Mouse (Mus musculus) brain, embryonic 18.5 days (tissue): ENCODE data around the gene Mcm3ap.

Source experiments
- DNase-seq: peaks from one replicate; pipeline ENCODE4 v3.0.0-alpha.2; 2012; ENCODE audit warnings: low read depth, low spot score

Mcm3ap gene

DNA sequence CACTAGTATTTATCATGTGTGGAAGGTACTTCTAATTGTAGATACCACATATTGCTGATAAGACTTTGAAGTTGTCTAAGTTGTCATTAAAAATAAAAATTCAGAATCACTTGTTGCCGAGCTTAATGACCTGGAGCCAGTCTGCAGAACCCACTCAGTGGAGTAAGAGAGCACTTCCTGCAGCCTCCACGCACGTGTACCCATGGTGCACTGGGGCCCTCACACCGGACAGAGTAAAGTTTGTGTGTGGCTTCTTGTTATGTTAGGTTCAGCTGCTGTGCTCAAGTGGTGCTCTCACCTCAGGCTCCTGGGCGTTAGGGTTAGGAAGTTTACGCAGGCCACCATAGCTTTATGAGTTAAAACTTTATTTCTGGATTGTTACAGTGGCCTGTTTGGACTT, 26.8 kb downstream of the Mcm3ap start:
- no peak for DNase-seq

GRCm38 (mm10) chr10:76496366-76496765, 27.6 kb downstream of the Mcm3ap start:
- DNase-seq: no peak

- no peak for DNase-seq
Observed at GRCm38 (mm10) chr10:76497522-76497921, 28.8 kb downstream of the Mcm3ap start.

DNA sequence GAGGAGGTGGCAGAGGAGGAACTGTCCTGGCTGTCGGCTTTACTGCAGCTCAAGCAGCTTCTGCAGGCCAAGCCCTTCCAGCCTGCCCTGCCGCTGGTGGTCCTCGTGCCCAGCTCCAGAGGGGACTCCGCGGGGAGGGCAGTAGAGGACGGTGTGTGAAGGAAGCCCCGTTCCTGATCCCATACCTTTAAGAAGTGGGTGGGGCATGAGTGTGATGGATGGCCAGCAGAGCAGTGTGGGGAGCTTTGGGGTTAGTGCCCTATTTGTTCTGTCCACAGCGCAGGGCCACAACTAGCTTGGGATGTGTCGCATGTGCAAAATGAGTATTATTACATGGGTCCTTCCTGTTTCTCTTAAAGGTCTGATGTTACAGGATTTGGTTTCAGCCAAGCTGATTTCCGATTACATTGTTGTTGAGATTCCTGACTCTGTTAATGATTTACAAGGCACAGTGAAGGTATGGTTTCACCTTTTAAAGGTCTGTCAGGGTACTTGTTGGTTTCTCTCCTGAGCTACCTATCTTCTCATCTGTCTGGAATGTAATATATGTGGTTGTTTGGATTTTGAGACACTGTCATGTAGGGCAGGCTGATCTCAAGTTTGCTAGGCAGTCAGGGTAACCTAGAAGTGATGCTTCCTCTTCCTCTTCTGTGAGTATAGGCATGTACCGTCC, 35.7 kb downstream of the Mcm3ap start:
- no peak for DNase-seq

- no peak for DNase-seq
Observed at GRCm38 (mm10) chr10:76505865-76506264, 37.1 kb downstream of the Mcm3ap start.

GRCm38 (mm10) chr10:76512965-76513583, 44.3 kb downstream of the Mcm3ap start:
- no peak for DNase-seq

DNA sequence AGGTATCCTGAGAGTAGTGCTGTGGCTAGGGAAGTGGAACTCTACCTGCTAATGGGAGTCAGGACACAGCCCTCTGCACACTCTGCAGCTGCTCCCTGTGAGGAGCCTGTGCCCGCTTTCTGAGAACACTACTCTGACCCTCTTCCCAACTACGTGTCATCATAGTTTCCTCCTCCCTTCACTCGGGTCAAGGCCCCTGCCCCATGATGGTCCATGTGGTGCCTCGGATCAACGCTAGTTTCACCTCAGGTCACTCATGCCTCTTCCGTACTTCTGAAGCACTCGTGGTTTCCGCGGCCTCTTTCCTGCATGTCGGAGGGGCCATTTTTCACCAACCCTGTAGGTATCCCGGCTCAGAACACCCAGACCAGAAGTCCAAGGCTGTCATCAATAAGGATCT, 62.2 kb downstream of the Mcm3ap start:
- no peak for DNase-seq

DNA sequence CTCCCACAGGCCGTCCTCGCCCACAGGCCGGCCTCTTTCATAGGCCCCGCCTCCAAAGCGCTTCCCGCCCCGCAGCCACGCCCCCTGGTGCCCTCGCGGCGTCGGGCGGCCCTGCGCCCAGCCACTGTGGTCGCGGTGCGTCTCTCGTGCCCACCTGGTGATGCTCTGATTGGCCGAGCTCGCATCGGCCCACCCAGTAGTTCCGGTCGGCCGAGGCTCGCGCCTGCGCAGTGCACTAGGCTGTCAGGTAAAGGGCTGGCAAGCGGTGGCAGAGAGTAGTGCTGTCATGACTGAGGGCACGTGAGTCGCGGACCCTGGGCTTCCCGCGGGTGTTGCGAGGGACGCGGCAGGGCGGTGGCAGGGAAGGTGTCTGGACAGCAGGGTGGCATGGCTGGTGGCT, 62.6 kb downstream of the Mcm3ap start, which contains the start of gene Lss:
Gene Lss (plus strand): TSS at position 214 of the 400 bp plus-strand sequence.
- DNase-seq: peak; percentile 92

DNA sequence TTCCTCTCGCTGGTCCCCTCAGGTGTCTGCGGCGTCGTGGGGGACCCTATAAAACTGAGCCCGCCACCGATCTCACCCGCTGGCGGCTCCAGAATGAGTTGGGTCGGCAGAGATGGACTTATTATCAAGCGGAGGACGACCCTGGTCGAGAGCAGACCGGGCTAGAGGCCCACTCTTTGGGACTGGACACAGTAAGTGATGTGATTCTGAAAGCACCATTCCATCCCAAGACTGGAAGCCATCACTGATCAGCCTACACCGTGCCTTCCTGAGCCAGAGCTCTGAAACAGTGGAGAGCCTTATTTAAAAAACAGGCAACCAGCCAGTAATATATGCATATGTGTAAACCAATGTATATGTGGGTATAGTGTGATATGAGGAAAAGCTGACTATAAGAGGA, 63.1 kb downstream of the Mcm3ap start:
- DNase-seq: no peak

DNA sequence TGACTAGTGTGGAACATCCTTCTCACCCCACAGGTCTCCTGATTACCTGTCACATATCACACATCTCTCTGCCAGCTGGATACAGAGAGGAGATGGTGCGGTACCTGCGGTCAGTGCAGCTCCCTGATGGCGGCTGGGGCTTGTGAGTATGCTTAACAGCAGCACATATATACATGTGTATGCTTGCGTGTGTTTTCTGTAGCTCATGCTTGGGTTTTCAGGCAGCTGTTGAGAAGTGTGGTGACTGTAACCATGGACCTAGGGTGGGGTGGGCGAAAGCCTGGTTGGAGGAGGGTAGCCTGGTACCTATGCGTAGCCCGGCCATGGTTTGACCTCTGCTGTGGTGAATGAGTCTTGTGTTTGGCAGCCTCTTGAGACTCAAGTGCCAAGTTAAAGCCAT, 66.8 kb downstream of the Mcm3ap start:
- DNase-seq: no peak

DNA sequence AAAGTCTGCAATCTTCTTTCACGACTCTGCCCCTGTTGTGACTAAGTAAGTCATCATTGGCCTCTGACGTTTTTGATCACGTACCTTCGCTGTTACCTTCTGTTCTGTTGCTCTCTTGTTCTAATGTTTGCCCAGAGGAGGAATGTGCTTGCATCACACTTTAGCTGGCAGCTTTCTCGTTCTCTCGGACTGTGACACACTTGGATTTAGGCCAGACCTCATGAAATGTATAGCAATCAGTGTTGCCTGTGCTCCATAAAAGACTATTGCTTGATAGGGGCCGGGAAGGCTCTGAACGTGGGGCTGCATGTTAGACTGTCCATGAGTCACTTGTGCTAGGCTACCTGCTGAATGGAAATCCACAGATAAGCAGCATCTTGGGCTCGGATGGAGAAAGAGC, 68.9 kb downstream of the Mcm3ap start:
- DNase-seq: no peak

DNA sequence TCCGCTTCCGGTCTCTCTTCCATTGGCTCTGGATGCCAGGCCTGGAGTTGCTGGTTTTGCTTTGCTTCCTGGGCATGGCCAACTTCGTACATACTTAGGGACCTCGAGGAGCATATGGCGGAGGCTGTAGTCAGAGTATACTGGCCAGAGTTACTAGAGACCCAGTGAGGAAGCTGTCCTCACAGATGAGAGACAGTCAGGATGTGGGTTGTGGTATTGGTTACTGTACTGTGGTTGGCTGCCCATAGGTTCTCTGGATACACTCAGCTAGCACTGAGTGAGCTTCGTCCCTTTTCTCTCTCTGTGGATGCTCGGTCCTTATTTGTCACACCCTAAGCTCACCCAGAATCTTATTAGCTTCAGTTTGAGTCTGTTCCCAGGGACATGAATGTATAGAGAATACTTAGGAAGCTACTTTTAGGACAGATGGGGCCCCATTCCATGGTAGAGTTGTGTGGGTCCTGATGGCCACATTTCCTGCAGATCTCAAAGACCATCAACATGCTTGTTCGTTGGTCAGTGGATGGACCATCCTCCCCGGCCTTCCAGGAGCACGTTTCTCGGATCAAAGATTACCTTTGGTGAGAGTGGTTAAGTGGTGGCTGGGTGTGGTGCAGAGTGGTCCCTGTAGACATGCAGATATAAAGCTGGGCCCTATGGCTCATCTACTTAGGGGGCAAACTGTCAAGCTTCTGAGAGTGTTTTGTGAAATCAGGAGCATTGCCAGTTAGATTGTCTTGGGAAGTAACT, 72.8 kb downstream of the Mcm3ap start:
- DNase-seq: no peak

- DNase-seq: no peak
Observed at GRCm38 (mm10) chr10:76542636-76543375, 74.1 kb downstream of the Mcm3ap start.

- DNase-seq: no peak
Observed at GRCm38 (mm10) chr10:76546566-76546965, 77.8 kb downstream of the Mcm3ap start.

DNA sequence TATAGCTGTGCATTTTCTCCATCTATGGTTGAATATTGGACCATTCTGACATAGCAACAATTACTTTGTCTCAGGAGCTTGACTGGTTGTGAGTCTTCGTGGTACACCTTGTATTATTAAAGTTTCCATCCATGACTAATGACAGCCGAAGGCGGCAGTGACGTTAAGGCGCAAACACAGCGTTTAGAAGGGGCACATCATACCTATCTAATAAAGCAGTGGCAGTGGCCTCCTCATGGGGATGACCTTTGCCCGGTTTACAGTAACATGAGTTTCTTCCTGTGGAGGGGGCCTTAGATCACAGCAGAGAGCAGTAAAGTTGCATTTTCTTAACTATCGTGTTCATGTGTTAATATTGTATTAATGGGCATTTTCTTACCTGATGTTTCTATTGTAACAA, 79.5 kb downstream of the Mcm3ap start:
- DNase-seq: no peak

DNA sequence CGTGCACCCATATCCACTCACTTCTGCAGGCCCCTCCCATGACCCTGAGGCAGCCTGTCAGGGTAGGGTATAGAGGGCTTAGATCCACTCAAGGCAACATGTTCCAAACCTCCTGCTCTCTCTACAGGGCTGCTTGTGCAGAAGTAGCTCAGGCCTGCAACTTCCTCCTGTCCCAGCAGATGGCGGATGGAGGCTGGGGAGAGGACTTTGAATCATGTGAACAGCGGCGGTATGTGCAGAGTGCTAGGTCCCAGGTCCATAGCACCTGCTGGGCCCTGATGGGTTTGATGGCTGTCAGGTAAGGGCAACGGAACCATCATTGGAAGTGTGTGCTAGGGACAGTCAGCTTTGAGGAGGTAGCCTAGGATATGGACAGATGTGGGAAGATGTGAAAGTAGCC, 81.7 kb downstream of the Mcm3ap start:
- DNase-seq: no peak

- no peak for DNase-seq
Observed at GRCm38 (mm10) chr10:76551556-76551955, 82.8 kb downstream of the Mcm3ap start.

DNA sequence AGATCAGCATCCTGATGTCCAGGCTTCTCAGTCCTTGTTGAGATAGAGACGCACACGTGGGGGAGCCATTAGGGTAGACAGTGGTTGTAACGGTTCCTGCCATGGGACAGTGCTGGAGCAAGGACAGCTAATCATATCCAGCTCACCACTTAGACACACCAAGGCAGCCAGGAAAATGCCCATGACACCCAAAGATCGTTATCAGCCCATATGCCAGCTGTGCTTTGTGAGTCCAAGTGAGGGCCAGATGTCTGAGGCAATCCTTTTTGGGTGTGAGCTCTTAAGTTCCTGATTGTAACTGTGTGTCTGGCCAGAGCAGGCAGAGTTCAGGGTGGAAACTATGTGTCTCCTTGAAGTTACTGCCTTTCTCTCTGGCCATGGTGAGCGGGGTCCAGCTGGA, 85.3 kb downstream of the Mcm3ap start:
- DNase-seq: no peak

DNA sequence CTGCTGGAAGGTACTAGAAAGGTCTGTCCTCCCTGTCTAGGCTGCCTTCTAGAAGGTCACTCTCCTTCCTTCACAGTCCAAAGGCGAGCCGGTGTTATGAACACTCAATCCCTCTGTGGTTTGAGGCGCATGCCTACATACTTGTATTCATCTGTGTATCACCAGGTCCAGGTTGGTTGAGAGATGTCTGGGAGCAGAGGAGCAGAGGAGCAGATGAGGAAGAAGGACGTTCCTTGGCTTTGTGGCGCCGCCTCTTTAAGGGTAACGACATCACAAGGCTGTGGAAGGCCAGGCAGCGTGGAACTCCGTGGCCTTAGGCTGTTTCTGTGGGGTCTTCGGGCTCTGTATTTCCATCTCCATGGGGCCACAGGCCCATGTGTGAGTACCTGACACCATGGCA, 93.2 kb downstream of the Mcm3ap start, which contains the start of gene Spatc1l:
Gene Spatc1l (plus strand): TSS at position 301 of the 400 bp plus-strand sequence.
- DNase-seq: no peak
